Mouse (Mus musculus) hindbrain, postnatal 0 days (tissue): ENCODE measurements at regions not wholly inside any gene's neighbourhood (a gene's known extent, or its start where the extent isn't known, plus 50 kb on each side); places are given as distances from the start of the nearest gene placed in this dataset.

Experiments
- ATAC-seq: fragments of 200-750 bp; cut with Nextera tagmentation; 2 replicates; pipeline ENCODE4 v1.8.0; 2017; ENCODE audit warnings: mild to moderate bottlenecking, moderate TSS enrichment, moderate library complexity
- DNase-seq: peaks from one replicate; pipeline ENCODE4 v3.0.0-alpha.2; 2015; ENCODE audit warnings: low spot score
- H3K27ac ChIP-seq: fragments of 300-500 bp; sonication (generic); 2 replicates; pipeline ENCODE4 v1.5.1; 2014; ENCODE audit warnings: mild to moderate bottlenecking
- H3K27me3 ChIP-seq: fragments of 300-500 bp; sonication (generic); 2 replicates; pipeline ENCODE4 v1.6.1; 2014; ENCODE audit warnings: low read length, mixed read lengths; ENCODE audit not compliant: insufficient read depth
- H3K36me3 ChIP-seq: fragments of 300-500 bp; sonication (generic); 2 replicates; pipeline ENCODE4 v1.6.1; 2014; ENCODE audit warnings: low read length, mixed read lengths; ENCODE audit not compliant: insufficient read depth
- H3K4me1 ChIP-seq: fragments of 300-500 bp; sonication (generic); 2 replicates; pipeline ENCODE4 v1.6.1; 2014; ENCODE audit warnings: antibody characterized with exemption, low read length, mixed read lengths; ENCODE audit not compliant: insufficient read depth
- H3K4me2 ChIP-seq: fragments of 300-500 bp; sonication (generic); 2 replicates; pipeline ENCODE4 v1.6.1; 2014; ENCODE audit warnings: low read depth, mild to moderate bottlenecking, low read length, moderate library complexity, mixed read lengths
- H3K4me3 ChIP-seq: fragments of 300-500 bp; sonication (generic); 2 replicates; pipeline ENCODE4 v1.5.1; 2014; ENCODE audit warnings: low read length
- H3K9ac ChIP-seq: fragments of 300-500 bp; sonication (generic); replicated peaks from 2 replicates; pipeline ENCODE4 v1.6.1; 2014; ENCODE audit warnings: mild to moderate bottlenecking, low read length, moderate library complexity, mixed read lengths
- H3K9me3 ChIP-seq: fragments of 300-500 bp; sonication (generic); 2 replicates; pipeline ENCODE4 v1.6.1; 2016; ENCODE audit warnings: low read length, mixed read lengths
- CTCF ChIP-seq: IDR thresholded peaks from 2 replicates; pipeline ENCODE4 v1.5.1; 2016; ENCODE audit warnings: antibody characterized with exemption, control low read depth, low read depth
- WGBS: fragments of 180-500 bp; shearing (Covaris S2); extraction: QIAGEN DNeasy Blood & Tissue Kit; methylation state at CpG from one replicate; pipeline ENCODE4 v1.1.7; 2014; 5-methylcytosine and 5-hydroxymethylcytosine counted together

DNA sequence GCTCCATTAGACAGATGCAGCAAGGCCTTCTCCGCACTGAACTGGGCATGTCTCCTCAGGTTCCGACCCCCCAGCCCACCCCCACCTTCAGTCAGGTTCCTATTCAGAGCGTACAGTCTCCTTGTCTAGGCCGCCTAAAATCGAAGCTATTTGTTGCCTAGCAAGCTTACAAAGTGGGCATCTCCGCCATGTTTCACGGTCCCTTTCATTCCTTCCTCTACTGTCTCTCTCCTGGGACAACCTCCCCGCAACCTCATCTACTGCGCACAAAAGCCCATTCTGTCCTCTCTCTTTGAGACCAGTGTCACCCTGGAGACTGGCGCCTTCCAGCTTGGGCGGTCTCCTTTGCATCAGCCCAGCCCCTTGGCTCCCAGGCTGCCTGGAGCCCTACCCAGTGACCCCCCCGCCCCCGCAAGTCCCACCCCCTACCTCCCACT lies 86.8 kb downstream of the Amer3 start:
- Histone ChIP-seq H3K4me1 (peaks cover 9% of the 10 kb centered on the region; the same call in 1 of the 2 replicates), H3K9ac (no peak overlapping the region), H3K9me3 (no peaks in the 10 kb centered on the region), H3K27me3 (no peaks in the 10 kb centered on the region), H3K36me3 (no peaks in the 10 kb centered on the region), H3K4me3 (no peak overlapping the region), H3K27ac (peak overlapping the region; percentile 85), H3K4me2 (peak overlapping the region; percentile 16; the same call in 1 of the 2 replicates)
- ATAC-seq (peak; percentile 91), DNase-seq (peak; percentile 85)
- no peak for TF ChIP-seq CTCF
- 18% methylated on average over 13 of the region's 13 CpGs for WGBS

- no peaks in the 10 kb centered on the region for H3K36me3 ChIP-seq
- H3K27ac ChIP-seq, result no peak overlapping the region
- peaks cover 5% of the 10 kb centered on the region; the same call in 1 of the 2 replicates for H3K4me1 ChIP-seq
- H3K4me3 ChIP-seq, result peak overlapping the region; percentile 49; the same call in 1 of the 2 replicates
- no peak for DNase-seq
- no peak for TF ChIP-seq CTCF
- no peaks in the 10 kb centered on the region for H3K9me3 ChIP-seq
- no peak for ATAC-seq
- no peaks in the 10 kb centered on the region for H3K27me3 ChIP-seq
- H3K9ac ChIP-seq, result no peak overlapping the region
- 43% methylated on average over 12 of the region's 12 CpGs for WGBS
- H3K4me2 ChIP-seq, result peak overlapping the region; percentile 94
Observed at GRCm38 (mm10) chr1:34677105-34677741, 97.8 kb downstream of the Amer3 start.

GRCm38 (mm10) chr1:34677832-34678733 lies 98.6 kb downstream of the Amer3 start:
- Histone ChIP-seq H3K4me3 (peak overlapping the region; percentile 49), H3K9ac (peak overlapping the region; percentile 61), H3K27me3 (no peaks in the 10 kb centered on the region), H3K4me2 (peak overlapping the region; percentile 94), H3K9me3 (no peaks in the 10 kb centered on the region), H3K27ac (peak overlapping the region; percentile 56; the same call in 1 of the 2 replicates), H3K4me1 (peaks cover 5% of the 10 kb centered on the region; the same call in 1 of the 2 replicates), H3K36me3 (no peaks in the 10 kb centered on the region)
- no peak for TF ChIP-seq CTCF
- WGBS, result under 1% methylated on average over 53 of the region's 56 CpGs
- peak; percentile 69 for DNase-seq
- peak; percentile 79 for ATAC-seq

DNA sequence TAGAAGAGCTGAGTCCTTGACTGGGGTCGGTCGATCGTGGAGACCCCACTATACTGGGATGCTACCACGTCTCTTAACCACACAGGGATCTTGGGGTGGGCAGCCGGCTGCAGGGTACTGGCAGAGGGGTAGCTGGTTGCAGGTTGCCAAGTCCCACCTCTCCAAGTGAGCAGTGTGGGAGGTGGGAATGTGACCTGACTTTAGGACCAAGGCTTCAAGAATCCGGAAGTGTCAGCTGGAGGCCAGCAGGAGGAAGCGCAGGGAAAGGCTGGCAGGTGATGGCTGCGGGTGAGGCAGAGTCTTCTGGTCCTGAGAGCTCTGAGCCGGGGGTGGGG lies 99.2 kb downstream of the Amer3 start:
- no peak for TF ChIP-seq CTCF
- 1% methylated on average over 9 of the region's 9 CpGs for WGBS

GRCm38 (mm10) chr1:34686539-34686938 lies 107.1 kb downstream of the Amer3 start:
- no peaks in the 10 kb centered on the region for H3K4me1 ChIP-seq
- DNase-seq, result no peak

More for the DNA sequence above, 99.2 kb downstream of the Amer3 start:
- DNase-seq, result no peak
- Histone ChIP-seq H3K9me3 (no peaks in the 10 kb centered on the region), H3K27me3 (no peaks in the 10 kb centered on the region), H3K4me3 (peak overlapping the region; percentile 49), H3K4me1 (peaks cover 5% of the 10 kb centered on the region; the same call in 1 of the 2 replicates), H3K9ac (peak overlapping the region; percentile 61), H3K36me3 (no peaks in the 10 kb centered on the region), H3K27ac (peak overlapping the region; percentile 56; the same call in 1 of the 2 replicates), H3K4me2 (peak overlapping the region; percentile 94)
- peak; percentile 39; the same call in 1 of the 2 replicates for ATAC-seq

DNA sequence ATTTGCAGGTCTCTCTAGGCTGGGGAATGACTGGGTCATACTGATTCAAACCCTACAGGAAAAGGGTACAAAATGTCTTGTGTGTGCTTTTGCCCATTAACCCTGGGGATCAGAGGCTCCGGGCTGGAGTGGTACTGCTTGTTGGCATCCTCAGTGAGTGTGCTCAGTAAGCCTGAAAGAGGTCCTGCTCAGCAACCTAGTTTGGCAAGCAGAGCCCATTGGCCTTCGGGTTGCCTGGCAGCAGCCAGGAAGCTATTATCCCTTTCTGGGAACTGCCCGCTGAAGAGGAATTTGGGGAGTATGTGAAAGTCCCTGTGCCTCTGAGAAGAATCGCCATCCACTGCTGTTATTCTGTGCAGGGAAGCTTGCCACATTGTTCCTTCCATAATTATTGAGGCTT lies 117.1 kb downstream of the Amer3 start:
- peak; percentile 79 for DNase-seq
- TF ChIP-seq CTCF, result no peak
- Histone ChIP-seq H3K27ac (peak overlapping the region; percentile 66), H3K9ac (no peak overlapping the region), H3K4me3 (no peak overlapping the region), H3K27me3 (no peaks in the 10 kb centered on the region), H3K36me3 (no peaks in the 10 kb centered on the region), H3K4me2 (no peak overlapping the region), H3K9me3 (no peaks in the 10 kb centered on the region), H3K4me1 (no peaks in the 10 kb centered on the region)
- 40% methylated on average over 4 of the region's 4 CpGs for WGBS
- ATAC-seq, result peak; percentile 93

More at GRCm38 (mm10) chr1:34686539-34686938, 107.1 kb downstream of the Amer3 start:
- H3K4me2 ChIP-seq, result no peak overlapping the region
- H3K27me3 ChIP-seq, result no peaks in the 10 kb centered on the region
- ATAC-seq, result no peak
- H3K36me3 ChIP-seq, result no peaks in the 10 kb centered on the region
- H3K9ac ChIP-seq, result no peak overlapping the region
- no peak overlapping the region for H3K27ac ChIP-seq
- no peak overlapping the region for H3K4me3 ChIP-seq
- no peak for TF ChIP-seq CTCF
- WGBS, result 50% methylated on average over 2 of the region's 2 CpGs
- H3K9me3 ChIP-seq, result no peaks in the 10 kb centered on the region
